Mouse (Mus musculus) bone marrow macrophage, adult 2 months (primary cell): ENCODE data around the gene Spata31d1b.

Experiments
- CTCF ChIP-seq: IDR thresholded peaks from 2 replicates; pipeline ENCODE4 v1.5.1; 2012; ENCODE audit warnings: low read depth, mild to moderate bottlenecking, low read length, moderate library complexity
- POLR2A ChIP-seq: IDR thresholded peaks from 2 replicates; pipeline ENCODE4 v1.6.1; 2012; ENCODE audit warnings: mild to moderate bottlenecking, low read depth, low read length, borderline replicate concordance

DNA sequence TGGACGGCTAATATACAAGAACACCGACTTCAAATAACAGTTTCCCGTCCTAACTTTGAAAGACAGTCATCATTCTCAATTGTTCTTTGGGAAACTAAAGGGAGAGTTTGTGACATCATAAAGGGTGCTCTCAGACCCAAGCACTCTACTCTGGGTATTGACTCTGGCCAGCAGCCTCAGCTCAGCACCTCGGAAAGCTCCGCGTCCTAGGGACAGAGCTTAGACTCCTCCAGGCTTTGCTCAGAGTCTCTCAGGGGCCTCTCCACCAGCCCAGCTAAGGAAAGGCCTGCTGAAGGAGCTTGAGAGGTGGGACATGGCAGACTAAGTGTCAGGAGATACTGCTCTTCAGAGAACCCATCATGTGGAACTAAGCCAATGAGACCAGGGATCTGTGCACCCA lies 34.1 kb downstream of the Spata31d1b start:
- TF ChIP-seq CTCF (no peak), POLR2A (no peak)
